Mouse (Mus musculus) thymus, postnatal 0 days (tissue): Measurements from ENCODE around the gene Olfr54. TPM values are rescaled to one million over a fixed set of nuclear protein-coding genes. Genes with fewer than 3 reads are reported as not detected.

ENCODE experiments used
- polyA plus RNA-seq: library from polyadenylated mRNA; unstranded; fragments of >200 nt; fragmentation: Nextera tagmentation; extraction: Ambion mirVana; gene quantifications from 2 replicates; pipeline ENCODE4 v1.2.1, GENCODE M21; 2015

Olfr54 gene
- polyA plus RNA-seq, 1 experiment from 2014 or later, result not detected

Other genes starting within 250 kb of the Olfr54 start
- gene Zfp354c, start 186.5 kb upstream of the Olfr54 start, polyA plus RNA-seq, result 7.7 and 7.9 TPM in 2 replicates
- gene Zfp879, start 172.7 kb upstream of the Olfr54 start, polyA plus RNA-seq, result 0.29 and 0.49 TPM in 2 replicates
- gene Grm6, start 163.6 kb upstream of the Olfr54 start, polyA plus RNA-seq, result 0.17 and 0.36 TPM in 2 replicates
- gene Zfp454, start 126.6 kb upstream of the Olfr54 start, polyA plus RNA-seq, result 0.35 and 0.53 TPM in 2 replicates
- gene Zfp2, start 98.1 kb upstream of the Olfr54 start, polyA plus RNA-seq, result 3.7 and 4.6 TPM in 2 replicates
- 0.27 and 0.33 TPM in 2 replicates for gene Zfp354b, start 82.6 kb upstream of the Olfr54 start, polyA plus RNA-seq
- not detected in 2 replicates for gene 4933414I15Rik, start 70.5 kb upstream of the Olfr54 start, polyA plus RNA-seq
- gene Prop1, start 60.5 kb upstream of the Olfr54 start, polyA plus RNA-seq, result not detected in 2 replicates
- not detected in 2 replicates for gene Olfr1378, start 47.7 kb upstream of the Olfr54 start, polyA plus RNA-seq
- not detected in 2 replicates for gene Olfr1377, start 32.3 kb upstream of the Olfr54 start, polyA plus RNA-seq
- gene Olfr51, start 10.6 kb upstream of the Olfr54 start, polyA plus RNA-seq, result not detected in 2 replicates
- gene Olfr1375, start 33.9 kb downstream of the Olfr54 start, polyA plus RNA-seq, result not detected in 2 replicates
- gene Zfp354a, start 45.0 kb downstream of the Olfr54 start, polyA plus RNA-seq, result 0.74 and 0.75 TPM in 2 replicates
- gene Gm12569, start 206.2 kb downstream of the Olfr54 start, polyA plus RNA-seq, result not detected in 2 replicates
- gene Clk4, start 247.5 kb downstream of the Olfr54 start, polyA plus RNA-seq, result 127 and 131 TPM in 2 replicates
- 0.25 and 0.46 TPM in 2 replicates for gene BC049762, start 248.8 kb downstream of the Olfr54 start, polyA plus RNA-seq